Mouse (Mus musculus) olfactory bulb, adult 2 months (tissue): Measurements from ENCODE around the gene Hmox2.

ENCODE experiments used
- CTCF ChIP-seq: fragments of 200-500 bp; IDR thresholded peaks from 2 replicates; pipeline ENCODE4 v1.5.1; 2012; ENCODE audit warnings: low read depth, mild to moderate bottlenecking, low read length, moderate library complexity; ENCODE audit not compliant: insufficient read depth
- POLR2A ChIP-seq: fragments of 200-500 bp; IDR thresholded peaks from 2 replicates; pipeline ENCODE4 v1.6.1; 2012; ENCODE audit warnings: mild to moderate bottlenecking, low read depth, low read length, moderate library complexity; ENCODE audit not compliant: insufficient read depth

GRCm38 (mm10) chr16:4682628-4683179, 43.5 kb upstream of the Hmox2 start:
- no peak for TF ChIP-seq POLR2A
- TF ChIP-seq CTCF: no peak
